Mouse (Mus musculus): Measurements from ENCODE around the gene Mta1.

DNA sequence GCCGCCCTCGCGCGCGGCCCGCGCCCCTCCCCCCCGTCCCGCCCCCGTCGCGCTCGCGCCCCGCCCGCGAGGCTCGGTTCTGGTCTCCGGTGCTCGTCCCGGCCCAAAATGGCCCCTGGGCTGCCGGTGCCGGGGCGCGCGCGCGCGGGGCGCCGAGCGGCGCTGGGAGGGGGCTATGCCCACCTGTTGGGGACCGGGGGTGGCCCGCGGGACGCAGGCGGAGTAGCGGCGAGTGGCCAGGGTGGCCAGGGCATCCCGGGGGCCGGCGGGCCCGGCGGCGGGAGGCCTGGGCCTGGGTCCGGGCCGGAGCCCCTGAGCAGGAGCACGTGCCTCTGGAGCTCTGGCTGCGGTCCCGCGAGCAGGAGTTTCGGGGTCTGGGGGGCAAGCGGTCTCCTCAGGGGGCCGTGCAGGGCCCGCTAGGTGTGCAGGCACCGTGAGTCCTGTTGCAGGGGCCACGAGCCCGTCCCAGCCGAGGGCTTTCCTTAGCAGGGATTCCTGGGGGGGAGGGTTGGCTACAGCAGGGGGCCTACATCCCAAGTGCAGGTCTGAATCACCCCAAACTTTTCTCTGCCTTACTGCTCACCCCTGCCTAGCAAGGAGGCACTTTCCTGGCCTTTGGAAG is 563 bp downstream of the Mta1 start:
- TF ChIP-seq MAX (IDR thresholded peaks at IDR 0.05) (no peak), CTCF (IDR thresholded peaks at IDR 0.05; ENCODE audit: control insufficient read depth, insufficient read depth, insufficient read length) (no peak), USF1 (IDR thresholded peaks at IDR 0.05; ENCODE audit: low read depth) (no peak), MYOG (IDR thresholded peaks at IDR 0.05; ENCODE audit: control insufficient read depth, extremely low read depth, insufficient read length) (no peak), CEBPB (IDR thresholded peaks at IDR 0.05; ENCODE audit: low read depth) (no peak)
